Mouse (Mus musculus) urinary bladder, postnatal 14 days (tissue): ENCODE data around the gene Plac9a.
"Not testable (repeated sequence)": the region's sequence is repeated elsewhere in the genome, so short reads cannot be mapped to it uniquely, and the experiment has no call there.

Source experiments
- DNase-seq: peaks from one replicate; pipeline ENCODE4 v3.0.0; 2021; ENCODE audit warnings: low spot score

Plac9a gene

GRCm38 (mm10) chr14:25863721-25864120, 39.2 kb downstream of the Plac9a start:
- no peak for DNase-seq

GRCm38 (mm10) chr14:25861771-25862530, 40.9 kb downstream of the Plac9a start:
- DNase-seq = no peak

DNA sequence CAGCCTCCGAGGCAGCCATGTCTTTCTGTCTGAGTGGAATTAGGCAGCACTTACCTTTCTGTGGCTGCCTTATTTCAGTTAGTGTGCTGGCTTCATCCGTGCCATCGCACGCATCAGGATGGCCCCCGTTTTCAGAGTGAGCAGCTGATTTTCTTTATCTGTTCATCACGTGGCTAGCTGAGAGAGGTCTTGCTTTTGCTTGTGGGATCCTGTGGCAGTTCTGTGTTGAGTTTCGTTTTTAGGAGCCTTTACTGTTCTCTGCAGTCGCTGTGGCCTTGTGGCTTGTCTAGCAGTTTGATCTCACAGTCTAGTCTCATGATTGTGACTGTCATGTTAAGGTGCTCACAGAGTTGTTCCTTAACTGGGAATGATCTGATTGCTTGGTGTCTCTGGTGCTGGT, 45.0 kb downstream of the Plac9a start:
- DNase-seq = no peak

DNA sequence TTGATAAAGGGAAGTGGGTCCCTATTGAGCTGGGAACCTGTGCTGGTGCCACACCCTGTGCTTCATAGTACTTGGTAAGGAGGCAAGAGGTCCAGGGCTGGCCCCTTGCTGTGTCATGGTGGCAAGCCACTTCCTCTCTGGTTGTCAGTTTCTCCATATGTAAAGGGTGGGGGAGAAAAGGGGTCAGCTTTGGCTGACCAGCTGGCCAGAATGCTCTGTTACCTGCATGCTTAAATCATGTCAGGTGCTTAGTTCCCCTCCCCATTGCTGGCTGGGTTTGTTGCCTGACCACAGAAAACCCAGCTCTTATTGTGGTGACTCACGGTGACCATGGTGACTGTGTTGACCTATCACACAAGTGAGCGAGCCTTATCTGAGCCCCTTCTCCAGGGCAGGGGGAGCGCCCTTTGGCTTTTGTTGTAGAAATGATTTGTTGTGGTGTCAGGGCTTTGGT, 45.7 kb downstream of the Plac9a start:
- DNase-seq = peak; percentile 56

DNA sequence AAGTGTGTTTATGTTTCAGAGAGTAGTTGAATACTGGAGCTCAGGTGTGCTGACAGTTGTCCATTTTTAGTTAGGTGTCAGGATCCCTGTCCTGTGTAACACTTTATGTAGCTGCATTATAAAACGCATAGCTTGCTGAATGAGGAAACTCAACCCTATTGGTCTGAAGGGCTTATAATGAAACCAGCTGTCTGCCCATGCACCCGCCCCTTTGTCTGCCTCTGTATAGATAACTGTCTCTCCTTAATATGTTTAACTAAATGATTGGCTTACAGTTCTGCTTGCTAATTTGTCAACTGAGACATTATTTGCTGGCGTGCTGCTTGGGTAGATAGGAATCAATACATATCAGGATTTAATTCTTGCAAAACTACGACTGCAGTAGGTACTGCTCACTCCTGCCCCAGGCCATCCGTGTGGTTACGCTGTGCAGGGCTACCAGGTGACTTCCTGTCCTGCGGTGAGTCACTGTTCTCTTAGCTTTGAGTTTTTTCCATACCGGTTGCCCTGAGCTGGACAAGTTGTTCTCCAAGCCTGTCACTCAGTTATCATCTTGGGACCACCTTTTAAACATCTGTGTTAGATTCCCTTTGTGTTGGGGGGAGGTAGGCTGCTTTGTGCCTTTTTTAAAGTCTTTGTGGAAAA, 47.5 kb downstream of the Plac9a start:
- DNase-seq = peak; percentile 58

DNA sequence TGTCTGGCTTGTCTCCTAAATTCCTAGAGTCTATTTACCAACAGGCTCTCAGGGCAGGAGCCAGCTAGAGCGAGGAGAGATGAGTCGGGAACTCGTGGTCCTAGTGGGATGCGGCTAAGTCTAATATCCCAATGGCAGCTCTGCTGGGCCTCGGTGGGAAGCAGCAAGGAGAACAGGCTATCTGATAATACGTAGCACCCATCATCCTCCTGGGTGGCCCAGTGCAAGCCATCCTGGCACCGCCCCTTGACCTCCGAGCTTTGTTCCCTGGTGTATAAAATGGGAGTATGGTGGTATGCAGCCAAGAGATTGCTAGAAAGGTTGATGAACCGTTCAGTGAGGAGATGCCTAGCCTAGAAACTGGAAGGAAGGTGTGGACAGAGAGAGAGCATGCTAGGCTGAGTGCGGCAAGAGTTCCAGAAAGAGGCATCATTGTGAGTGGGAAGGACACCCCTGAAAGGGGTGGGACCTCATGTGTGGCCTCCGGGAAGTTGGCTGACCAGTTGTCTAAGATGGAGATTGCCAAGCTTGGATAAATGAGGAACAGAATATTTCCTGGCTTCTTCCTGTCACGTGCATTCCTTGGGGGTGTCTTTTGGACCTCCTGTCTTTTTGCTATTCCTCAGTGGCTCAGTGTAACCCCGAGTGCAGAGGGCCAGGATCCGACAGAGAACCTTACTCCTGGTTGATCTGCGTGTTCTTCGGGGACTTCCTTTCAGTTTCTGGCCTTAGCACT, 49.0 kb downstream of the Plac9a start:
- DNase-seq = no peak

DNA sequence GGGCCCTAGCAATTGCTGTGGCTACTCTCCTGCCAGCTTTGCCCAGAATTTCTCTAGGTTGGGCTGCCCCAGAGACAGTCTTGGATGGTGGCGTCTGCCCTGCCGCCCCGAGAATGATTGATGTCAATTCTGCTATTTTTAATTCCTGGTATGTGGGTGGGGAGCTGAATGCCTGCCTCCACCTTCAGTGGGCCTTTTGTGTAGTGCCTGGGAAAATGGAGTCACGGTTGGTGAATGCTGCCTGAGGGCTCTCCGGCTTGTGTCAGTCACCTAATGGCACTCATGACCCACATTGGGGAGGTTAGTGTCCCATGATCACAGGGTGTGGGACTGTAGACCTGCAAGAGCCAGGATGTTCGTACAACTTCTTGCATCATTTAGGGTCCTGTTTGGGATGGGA, 49.6 kb downstream of the Plac9a start:
- DNase-seq = no peak

- DNase-seq = no peak
Measured at GRCm38 (mm10) chr14:25852121-25852561, 50.8 kb downstream of the Plac9a start.

DNA sequence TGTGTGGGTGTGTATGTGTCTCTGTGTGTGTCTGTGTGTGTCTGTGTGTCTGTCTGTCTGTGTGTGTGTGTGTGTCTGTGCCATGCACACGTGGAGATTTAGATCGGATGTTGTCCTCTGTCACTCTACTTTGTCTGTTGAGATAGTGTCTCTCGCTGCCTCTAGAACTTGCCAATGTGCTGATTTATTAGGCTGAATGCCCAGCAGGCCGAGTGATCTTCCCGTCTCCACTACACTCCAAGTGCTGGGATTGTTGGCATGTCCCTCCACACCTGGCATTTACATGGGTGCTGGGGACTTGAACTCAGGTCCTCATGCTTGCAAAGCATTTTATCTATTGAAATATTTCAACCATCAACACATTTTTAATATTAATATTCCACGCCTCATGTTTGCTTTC, 51.7 kb downstream of the Plac9a start:
- DNase-seq = no peak

DNA sequence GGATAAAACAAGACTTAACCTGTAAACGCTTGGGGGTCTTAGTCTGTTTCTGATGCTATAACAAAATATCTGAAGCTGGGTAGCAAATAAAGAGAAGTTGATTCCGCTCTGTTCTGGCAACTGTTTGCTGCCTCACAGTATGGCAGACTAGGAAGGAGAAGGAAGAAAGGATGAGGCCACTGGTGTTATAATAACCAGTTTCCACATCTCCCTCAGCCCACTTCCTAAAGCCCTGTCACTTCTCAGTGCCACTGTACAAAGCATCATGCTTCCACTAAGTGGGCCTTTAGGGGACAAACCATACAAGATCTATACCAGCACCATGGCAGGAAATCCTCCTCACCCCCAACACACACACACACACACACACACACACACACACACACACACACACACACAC, 52.5 kb downstream of the Plac9a start:
- no peak for DNase-seq

DNA sequence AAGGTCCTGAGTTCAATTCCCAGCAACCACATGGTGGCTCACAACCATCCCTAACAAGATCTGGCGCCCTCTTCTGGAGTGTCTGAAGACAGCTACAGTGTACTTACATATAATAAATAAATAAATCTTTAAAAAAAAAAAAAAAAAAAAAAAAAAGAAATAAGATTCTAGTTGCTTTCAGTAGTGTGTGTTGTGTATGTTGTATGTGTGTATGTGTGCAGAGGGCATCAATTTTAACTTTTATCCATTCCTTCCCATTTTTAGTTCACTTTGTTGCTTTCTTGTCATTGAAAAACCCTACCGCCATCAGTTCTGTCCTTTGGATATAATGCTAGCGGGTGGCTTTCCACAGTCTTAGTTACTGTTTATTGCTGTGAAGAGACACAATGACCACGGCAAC, 54.2 kb downstream of the Plac9a start:
- not testable (repeated sequence) for DNase-seq

DNA sequence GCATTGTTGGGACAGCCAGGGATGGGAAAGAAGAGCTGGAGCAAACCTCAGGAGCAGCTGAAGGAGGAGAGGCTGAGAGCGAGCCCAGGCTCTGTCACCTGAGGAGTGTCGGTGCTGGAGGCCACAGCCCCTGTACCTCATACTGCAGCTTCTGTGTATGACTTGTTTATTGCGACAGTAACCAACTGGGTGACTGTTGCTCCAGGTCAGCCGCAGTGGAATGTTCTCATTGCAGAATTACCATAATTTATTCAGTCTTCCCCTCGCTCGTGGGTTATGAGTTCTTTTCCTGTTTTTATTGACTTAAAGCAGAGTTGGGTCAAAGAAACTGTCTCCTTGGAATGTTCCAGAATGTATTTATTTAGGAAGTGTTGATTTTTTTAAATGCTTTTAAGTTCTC, 54.7 kb downstream of the Plac9a start:
- no peak for DNase-seq

GRCm38 (mm10) chr14:25847660-25848059, 55.2 kb downstream of the Plac9a start:
- DNase-seq = no peak

DNA sequence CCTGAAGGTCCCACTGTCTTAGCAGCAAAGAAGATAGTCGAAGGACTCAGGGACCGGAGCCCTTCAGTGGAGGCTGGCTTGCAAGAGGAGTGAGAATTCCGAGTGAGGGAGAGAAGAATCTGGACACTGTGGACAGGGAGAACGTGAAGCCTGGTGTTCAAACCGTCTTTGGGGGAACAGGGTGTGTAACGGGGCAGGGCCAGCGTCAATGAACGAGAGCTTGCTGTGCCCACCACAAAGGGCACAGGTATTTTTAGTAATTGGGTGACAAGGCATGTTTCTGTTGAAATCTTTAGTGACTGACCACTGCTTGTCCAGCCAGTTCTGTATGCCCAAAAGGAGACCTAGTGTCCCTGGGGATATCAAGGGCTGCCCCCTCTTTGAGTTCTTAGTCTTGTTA, 56.4 kb downstream of the Plac9a start:
- no peak for DNase-seq

- no peak for DNase-seq
Measured at GRCm38 (mm10) chr14:25845832-25846383, 57.0 kb downstream of the Plac9a start.

- DNase-seq = no peak
Measured at GRCm38 (mm10) chr14:25844372-25844771, 58.5 kb downstream of the Plac9a start.

- no peak for DNase-seq
Measured at GRCm38 (mm10) chr14:25842688-25843003, 60.3 kb downstream of the Plac9a start.

GRCm38 (mm10) chr14:25841991-25842687, 60.8 kb downstream of the Plac9a start, which contains the start of gene Anxa11:
TSS of gene Anxa11 (plus strand) at chr14:25842156.
- DNase-seq = peak; percentile 91

DNA sequence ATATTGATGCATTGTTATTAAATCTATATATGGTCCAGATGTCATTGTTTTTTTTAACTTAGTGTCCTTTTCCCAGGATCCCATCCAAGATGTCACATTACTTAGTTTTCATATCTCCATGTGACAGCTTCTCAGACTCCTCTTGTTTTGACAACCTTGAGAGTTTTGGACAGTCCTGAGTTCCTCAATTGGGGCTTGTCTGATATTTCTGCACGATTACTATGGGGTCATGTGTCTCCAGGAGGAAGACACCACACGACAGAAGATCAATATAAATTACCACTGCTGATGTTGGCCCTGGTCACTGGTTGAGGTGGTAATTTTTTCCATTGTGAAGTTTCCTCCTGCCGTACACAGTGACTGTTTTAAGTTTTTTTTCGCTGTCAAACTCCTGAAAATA, 61.3 kb downstream of the Plac9a start:
- no peak for DNase-seq

- no peak for DNase-seq
Measured at GRCm38 (mm10) chr14:25840961-25841360, 61.9 kb downstream of the Plac9a start.

DNA sequence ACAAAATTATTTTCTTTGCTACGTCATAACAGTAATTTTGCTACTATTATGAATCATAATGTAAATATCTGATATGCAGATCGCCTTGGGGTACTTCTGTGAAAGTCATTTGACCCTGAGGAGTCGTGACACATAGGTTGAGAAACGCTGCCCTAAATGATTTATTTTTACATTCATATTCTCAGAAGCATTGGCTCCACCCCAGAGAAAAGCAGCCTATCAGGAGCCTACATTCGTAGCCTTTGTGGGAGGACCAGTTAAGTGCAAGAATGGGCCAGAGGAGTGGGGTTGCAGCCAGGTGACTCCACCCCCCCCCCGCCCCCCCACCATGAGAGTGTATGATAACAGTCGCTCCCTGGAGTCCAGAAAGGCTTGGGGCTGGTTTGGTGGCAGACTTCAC, 63.1 kb downstream of the Plac9a start:
- DNase-seq = no peak

GRCm38 (mm10) chr14:25838411-25838810, 64.5 kb downstream of the Plac9a start:
- DNase-seq = no peak
